Comparison of ENCODE assay signal across 16 mouse cellular contexts in the genomic region with DNA sequence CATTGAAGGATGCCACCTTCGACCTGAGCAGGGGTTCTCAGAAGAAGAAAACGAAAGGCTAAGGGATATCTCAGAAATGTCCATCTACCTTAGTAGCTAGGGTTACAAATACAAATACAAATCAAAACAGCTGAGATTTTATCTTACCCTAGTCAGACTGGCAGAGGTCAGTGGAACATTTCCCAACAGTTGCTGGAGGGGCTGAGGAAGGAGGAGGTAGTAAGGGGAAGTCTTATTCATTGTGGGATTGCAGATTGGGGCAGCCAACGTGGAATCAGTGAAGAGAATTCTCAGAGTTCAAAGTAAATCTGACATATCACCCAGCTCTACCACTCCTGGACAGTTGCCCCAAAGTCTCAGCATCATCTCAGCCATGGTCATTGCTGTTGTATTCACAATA.
"Had no signal": no experiment of that assay in that cellular context is flagged by ENCODE, and none has a peak within 500 bp of the region (broad histone marks: within the 10 kb centered on the region; RNA-seq: fewer than 3 reads in every experiment).

No protein-coding gene starts in this region.

- H3K27ac ChIP-seq: liver, embryonic 13.5 days; liver, embryonic 15.5 days; midbrain, embryonic 13.5 days; midbrain, embryonic 15.5 days; neural tube, embryonic 12.5 days; stomach, embryonic 15.5 days; stomach, postnatal 0 days had no signal

- H3K4me3 ChIP-seq: liver, embryonic 13.5 days; liver, embryonic 15.5 days; megakaryocyte, embryonic 14.5 days; midbrain, embryonic 13.5 days; midbrain, embryonic 15.5 days; neural tube, embryonic 12.5 days; stomach, embryonic 15.5 days had no signal

- H3K27me3 ChIP-seq: liver, embryonic 13.5 days; liver, embryonic 15.5 days; megakaryocyte, embryonic 14.5 days; midbrain, embryonic 13.5 days; midbrain, embryonic 15.5 days; neural tube, embryonic 12.5 days; stomach, embryonic 15.5 days had no signal

- H3K4me1 ChIP-seq: liver, embryonic 13.5 days; liver, embryonic 15.5 days; midbrain, embryonic 15.5 days; neural tube, embryonic 12.5 days; stomach, embryonic 15.5 days had no signal

- H3K9me3 ChIP-seq: liver, embryonic 13.5 days; liver, embryonic 15.5 days; megakaryocyte, embryonic 14.5 days; midbrain, embryonic 13.5 days; midbrain, embryonic 15.5 days; neural tube, embryonic 12.5 days; stomach, embryonic 15.5 days had no signal

- DNase-seq: liver, embryonic 13.5 days; liver, postnatal 0 days; lung, embryonic 14.5 days; lung, postnatal 10 days; right cerebral cortex, postnatal 14 days; thymus, adult 2 months; thymus, postnatal 25 days; thymus, postnatal 4 days had no signal

- H3K4me2 ChIP-seq: liver, embryonic 13.5 days; liver, embryonic 15.5 days; lung, embryonic 14.5 days; midbrain, embryonic 11.5 days; midbrain, embryonic 13.5 days; midbrain, embryonic 15.5 days; neural tube, embryonic 12.5 days; stomach, embryonic 15.5 days had no signal

- H3K36me3 ChIP-seq: liver, embryonic 15.5 days; midbrain, embryonic 13.5 days; midbrain, embryonic 15.5 days; neural tube, embryonic 12.5 days; stomach, embryonic 15.5 days had no signal

- H3K9ac ChIP-seq: liver, embryonic 13.5 days; liver, embryonic 15.5 days; liver, postnatal 0 days; lung, embryonic 14.5 days; midbrain, embryonic 13.5 days; midbrain, embryonic 15.5 days; neural tube, embryonic 12.5 days; stomach, embryonic 15.5 days had no signal

- ATAC-seq: liver, postnatal 0 days; midbrain, embryonic 13.5 days; midbrain, embryonic 15.5 days had no signal
